Mouse (Mus musculus) bone marrow macrophage, adult 2 months (primary cell): ENCODE results near the gene Kcna5.

Experiments used
- CTCF ChIP-seq: IDR thresholded peaks from 2 replicates; pipeline ENCODE4 v1.5.1; 2012; ENCODE audit warnings: low read depth, mild to moderate bottlenecking, low read length, moderate library complexity
- POLR2A ChIP-seq: IDR thresholded peaks from 2 replicates; pipeline ENCODE4 v1.6.1; 2012; ENCODE audit warnings: mild to moderate bottlenecking, low read depth, low read length, borderline replicate concordance

- TF ChIP-seq POLR2A (no peak), CTCF (no peak)
Observed at GRCm38 (mm10) chr6:126553812-126554211, 18.6 kb upstream of the Kcna5 start.
